Mouse (Mus musculus) Muller cell, postnatal 12 days (primary cell): ENCODE data around the gene Atxn10.

Experiments
- DNase-seq: peaks from one replicate; pipeline ENCODE4 v3.0.0-alpha.2; 2015; ENCODE audit errors: inconsistent ontology term

Gene Atxn10

DNA sequence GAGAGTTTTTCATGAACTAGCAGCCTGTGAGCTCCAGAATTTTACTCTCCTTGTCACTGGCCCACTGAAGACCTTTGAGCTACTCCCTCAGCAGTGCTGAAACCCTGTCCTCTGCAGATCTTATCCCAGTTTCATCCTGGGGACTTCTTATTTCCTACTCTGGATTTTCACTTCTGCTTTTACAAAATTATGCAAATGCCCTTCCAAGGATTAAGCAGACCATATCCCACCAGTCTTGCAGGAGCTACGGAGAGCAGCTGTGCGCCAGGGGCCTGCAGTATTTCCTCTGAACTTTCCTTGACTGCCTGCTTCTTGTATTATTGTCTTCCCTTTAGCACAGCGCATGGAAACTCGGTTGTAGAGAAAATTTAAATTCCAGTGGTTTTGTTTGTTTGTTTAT is 68.7 kb downstream of the Atxn10 start:
- DNase-seq: no peak

DNA sequence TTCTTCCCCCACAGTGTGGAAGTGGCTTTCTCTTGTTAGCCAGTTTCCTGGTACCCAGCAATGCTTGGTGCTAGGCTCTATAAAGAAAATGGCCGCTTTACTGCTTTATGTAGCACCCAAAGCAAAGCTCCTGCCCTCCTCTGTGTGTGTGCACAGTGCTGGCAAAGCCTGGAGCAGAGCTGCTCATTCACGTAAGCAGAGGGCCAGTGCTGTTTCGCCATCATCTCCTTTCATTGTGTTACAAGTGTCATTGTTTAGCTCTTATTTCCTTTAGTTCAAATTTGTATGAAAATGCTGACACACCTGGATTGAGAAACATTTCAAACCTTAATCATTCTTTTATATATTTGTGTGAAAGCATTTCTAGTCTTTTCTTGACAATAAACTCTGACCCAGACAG is 69.5 kb downstream of the Atxn10 start:
- no peak for DNase-seq

DNA sequence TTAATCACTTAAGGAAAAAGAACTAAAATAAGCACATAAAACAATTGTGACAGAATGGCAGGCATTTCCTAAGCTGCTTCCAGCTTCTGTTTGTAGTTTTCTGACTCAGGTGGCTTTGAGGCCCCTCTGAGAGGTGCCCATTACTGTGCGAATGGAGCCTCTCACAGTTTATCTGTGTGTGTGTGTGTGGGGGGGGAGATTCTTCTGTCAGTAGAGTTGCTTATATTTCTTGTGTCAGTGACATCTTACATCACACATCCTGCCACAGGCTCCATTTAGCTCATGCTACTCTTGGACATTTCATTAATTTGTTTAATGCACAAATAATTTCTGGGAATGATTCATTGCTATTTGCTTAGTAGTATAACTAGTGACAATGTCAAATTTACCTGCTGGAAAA is 70.8 kb downstream of the Atxn10 start:
- DNase-seq: no peak

DNA sequence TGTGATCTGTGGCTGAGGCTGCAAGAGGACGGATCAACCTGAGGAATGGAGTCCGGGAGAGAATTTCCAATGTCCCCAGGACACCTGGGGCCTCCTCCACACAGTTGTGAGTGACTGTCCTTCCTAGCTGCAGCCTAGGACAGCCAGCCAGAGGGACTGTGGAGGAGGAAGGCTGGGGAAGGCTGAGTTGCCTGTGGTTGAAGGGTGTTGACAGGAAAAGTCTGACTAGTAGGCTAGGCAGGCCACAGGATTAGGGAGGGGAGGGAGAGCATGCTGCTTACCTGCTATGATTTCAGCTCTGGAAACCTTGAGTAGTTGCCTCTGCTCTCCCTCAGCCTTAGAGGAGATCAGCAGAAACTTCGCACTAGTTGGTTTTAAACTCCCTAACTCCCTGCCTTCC is 71.3 kb downstream of the Atxn10 start:
- no peak for DNase-seq

DNA sequence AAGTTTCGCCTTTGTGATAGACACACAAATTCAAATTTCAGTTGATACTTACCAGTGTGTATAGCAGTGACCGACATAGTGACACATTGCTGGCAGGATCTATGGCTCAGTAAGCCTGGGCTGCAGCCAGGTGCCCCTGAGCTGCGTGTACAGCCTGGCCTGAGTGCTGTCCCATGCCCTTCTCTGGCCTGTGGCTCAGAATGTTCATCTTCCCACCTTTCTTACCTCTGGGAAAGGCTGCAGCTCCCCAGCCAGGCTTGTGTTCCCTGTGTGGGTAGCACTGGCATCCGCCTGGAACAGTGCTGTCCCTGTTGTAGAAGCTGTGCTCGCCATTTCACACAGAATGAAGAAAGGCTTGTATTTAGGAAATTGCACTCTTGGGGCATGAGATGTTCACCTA is 72.7 kb downstream of the Atxn10 start:
- no peak for DNase-seq

DNA sequence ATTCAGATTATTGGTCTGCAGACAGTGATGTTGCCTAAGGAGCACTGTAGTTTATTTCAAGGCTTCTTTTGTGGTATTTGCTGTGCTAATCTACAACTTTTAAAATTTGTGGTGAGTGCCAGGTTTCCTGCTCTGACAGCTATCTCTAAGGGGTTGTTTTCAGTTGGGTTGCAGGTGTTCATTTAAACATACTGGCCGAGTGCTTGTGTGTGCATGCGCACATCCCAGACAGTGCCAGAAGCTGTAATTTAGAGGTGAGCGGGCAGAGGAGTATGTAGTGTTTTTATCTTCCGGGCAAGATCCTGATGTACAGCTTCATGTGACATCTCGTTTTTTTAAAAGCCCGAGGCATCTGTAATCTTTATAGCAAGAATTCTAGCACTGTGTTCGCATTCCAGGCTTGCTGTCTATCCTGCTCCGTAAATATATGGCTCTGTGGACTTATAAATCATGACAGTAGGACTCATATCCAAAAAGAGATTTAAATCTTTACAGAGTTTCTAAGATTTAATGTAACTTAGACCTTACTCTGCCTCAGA is 73.3 kb downstream of the Atxn10 start:
- DNase-seq: no peak

DNA sequence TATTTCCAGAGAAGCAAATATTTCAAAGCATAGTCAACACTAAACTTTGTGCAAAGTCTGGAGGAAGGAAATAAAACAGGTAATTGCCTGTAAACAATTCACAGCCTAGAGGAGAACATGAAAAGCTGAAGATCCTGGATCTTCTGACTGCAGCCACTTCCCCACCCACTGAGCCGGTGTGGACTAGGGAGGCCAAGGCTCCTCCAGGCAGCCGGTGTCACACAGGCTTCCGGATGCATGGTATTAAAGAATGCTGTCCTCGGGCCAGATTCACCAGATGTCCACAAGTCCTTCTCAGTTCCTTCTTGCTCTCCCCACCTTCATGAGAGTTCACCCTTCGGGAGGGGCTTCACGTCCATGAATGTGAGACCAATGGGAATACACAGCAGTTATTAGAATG is 73.8 kb downstream of the Atxn10 start:
- no peak for DNase-seq

DNA sequence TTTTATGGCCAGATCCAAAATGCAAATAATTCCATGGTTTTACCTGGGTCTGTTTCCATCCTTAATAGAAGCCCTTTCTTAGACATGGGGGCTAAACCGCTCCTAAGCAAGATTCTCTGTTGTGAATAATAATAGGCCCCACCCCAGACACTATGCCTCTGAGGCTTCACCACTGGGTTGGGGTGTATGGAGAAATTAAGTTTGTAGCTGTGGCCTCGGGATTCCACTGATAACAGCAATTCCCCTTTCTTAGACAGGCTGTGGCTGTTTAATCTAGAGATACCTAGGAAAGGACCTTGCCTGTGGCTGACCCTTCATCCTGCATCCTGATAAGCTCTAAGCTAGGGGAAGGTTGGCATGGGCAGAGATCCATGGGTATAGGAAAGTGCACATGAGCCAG is 78.6 kb downstream of the Atxn10 start:
- DNase-seq: no peak

DNA sequence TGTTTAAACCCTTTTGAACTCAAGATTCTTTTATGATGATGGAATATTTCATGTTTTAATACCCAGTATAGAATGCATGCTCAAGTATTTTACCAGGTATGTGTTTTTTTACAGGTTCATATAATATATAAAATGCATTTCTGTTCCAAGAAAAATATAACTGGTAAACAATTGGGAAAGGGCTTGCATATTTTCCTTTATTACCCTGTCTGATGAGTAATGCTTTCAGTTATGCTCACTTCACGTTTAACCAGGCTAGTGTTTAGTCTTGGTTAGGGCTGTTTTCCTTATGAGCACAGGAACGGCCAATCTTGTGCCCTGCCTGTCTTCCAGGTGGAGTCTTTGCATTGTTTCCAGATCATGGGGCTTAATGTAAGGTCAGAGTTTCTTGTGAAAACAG is 84.6 kb downstream of the Atxn10 start:
- peak; percentile 62 for DNase-seq

DNA sequence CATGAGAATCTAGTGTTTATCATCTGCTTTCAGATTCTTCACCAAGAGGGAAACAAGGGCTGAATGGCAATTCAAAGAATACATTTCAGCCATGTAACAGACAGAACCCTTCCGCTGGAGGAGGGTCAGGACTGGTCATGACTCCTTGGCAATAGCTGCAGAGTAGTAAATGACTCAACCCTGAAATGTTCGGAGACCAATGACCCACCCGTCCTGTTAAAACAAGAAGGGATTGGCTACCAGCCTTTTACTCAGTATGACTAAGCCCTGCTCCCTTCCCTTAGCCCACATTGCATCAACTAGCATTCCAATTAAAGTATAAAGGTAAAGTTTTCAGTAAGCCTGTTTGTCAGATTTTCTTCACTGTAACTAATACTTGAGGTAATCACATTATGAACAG is 88.2 kb downstream of the Atxn10 start:
- peak; percentile 88 for DNase-seq

DNA sequence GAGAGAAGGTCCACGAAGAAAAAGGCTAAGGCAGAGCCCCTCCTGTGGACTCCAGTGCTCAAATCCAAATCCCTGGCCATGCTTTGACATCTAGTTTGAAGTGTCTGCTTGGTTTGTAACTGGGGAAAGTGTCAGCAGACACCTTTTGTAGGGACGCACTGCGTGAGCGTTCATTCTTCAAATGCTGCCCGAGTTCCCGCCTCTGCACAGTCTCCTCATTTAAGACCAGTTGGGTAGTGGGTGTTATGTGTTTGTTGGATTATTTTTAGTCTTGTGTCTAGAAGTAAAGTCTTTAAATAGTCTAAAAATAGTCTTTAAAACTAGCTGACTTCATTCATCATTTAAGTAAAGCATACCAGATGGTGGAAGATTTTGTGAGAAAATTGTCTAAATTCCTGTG is 92.1 kb downstream of the Atxn10 start:
- no peak for DNase-seq

DNA sequence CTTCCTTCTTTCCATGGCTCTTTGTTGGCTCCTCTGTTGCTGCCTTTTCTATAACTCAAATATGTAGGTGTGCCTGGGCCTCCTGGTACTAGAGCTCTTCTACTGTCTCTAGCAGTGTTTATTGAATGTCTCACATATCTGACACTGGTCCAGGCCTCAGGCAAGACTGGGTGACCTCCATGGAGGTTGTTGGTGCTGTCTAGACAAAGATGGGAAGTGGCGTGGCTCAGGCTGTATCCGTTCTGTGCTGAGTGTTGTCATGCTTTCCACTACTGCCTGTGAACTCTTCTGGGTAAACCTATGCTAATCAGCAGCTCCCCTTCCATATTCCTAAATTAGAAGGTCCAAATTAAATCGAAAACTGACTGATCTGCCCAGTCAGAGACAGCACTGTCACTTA is 106.5 kb downstream of the Atxn10 start:
- DNase-seq: no peak

DNA sequence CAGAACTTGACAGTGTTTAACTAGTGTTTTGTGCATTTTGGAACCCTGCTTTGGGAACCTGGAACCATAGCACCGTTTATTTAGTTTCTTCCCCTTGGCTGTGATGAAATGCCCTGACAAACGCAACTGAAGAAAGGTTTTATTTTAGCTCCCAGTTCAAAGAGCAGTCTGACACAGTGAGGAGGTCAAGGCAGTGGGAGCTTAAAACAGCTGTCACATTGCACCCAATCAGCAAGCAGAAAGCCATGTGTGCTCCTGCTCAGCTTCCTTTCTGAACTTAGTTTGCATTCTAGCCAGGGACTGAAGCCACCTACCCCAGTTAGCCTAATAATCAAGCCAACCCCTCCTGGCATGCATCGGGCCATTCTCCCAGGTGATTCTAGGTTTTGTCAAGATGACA is 110.6 kb downstream of the Atxn10 start:
- no peak for DNase-seq

DNA sequence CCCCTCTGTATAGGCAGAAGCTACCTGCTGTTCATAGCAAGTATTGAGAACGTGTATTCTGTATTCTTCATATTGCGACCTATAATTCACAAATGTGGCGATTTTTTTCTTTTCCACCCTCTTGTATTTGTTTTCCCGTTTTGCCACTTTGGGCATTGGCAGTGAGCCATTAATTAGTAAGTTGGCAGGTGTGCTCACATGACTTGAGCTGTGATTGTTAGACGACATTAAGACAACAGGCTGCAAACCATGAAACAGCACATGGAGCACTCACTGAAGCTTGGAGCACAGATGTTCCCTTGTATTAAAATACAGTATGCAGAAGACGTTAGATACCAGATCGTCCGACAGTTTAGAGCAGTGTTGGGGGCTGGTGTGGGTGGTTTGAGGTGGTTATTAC is 120.8 kb downstream of the Atxn10 start:
- no peak for DNase-seq

DNA sequence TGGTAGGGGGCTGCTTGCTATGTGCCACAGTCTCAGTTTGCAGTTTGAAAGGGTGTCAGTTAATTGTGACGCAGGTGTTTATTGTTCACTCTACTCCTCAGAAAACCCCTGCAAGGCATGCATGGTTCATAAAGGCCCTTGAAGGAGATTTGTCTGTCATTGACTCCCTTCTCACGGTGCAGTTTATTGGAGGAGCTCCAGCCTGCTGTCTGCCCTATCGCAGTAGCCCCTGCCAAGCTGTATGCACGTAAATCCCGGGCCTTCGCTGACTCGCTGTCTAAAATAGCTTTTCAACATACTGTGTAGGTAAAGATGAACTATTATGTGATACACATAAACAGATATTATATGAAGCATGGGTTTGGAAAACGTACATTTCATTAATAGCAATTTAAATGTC is 121.8 kb downstream of the Atxn10 start:
- no peak for DNase-seq

DNA sequence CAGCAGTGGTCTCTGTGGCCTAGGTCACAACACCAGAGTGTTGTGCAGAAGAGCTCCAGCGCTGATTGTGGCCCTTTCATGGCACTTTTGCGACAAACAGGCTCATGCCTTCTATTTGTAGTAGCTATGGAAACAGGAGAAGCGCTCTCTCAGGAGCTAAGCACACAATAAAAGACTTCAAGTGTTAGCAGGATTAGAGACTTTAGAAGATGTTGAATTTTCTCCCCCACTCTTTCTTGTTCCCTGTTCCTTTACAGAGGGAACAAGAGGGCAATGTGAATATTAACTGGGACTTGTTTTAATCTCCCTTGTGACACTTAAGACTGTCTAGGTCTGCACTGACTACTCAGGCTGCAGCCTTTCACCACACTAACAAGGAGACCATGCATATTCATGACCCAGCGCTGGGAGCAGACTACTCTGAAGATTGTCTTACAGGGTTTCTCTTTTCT is 122.6 kb downstream of the Atxn10 start:
- DNase-seq: no peak

DNA sequence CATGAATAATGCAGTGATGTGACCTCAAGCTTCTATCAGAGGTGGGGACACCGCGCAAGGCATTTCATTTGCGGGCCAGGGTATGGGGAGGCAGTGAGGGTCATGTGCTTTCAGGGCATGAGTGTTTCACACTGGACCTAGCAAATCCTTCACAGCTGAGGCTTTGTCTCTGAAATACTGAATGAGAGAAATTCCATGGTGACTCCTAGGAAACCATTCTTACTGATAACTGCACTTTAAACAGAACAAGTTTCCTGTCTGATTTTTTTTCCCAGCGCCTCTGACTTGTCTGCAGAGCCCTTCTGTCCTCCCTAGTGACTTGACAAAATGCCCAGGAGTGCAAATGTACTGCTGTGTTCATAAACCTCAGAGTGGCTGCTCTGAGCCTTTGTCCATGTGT is 125.5 kb downstream of the Atxn10 start:
- peak; percentile 37 for DNase-seq

DNA sequence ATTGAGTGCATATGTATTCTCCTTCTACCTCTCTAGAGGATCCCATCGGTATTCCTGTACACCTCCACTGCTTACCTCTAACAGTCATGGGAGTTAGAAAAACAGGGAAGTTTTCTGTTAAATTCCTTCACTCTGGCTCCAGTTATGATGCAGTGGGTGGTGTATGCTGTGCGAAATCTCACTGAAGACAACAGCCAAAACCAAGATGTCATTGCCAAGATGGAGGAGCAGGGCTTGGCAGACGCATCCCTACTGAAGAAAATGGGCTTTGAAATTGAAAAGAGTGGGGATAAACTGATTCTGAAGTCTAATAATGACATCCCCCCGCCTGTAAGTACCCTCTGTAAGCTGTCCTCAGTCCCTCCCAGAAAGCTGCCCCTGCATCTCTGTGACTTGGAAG is 126.1 kb downstream of the Atxn10 start:
- no peak for DNase-seq

DNA sequence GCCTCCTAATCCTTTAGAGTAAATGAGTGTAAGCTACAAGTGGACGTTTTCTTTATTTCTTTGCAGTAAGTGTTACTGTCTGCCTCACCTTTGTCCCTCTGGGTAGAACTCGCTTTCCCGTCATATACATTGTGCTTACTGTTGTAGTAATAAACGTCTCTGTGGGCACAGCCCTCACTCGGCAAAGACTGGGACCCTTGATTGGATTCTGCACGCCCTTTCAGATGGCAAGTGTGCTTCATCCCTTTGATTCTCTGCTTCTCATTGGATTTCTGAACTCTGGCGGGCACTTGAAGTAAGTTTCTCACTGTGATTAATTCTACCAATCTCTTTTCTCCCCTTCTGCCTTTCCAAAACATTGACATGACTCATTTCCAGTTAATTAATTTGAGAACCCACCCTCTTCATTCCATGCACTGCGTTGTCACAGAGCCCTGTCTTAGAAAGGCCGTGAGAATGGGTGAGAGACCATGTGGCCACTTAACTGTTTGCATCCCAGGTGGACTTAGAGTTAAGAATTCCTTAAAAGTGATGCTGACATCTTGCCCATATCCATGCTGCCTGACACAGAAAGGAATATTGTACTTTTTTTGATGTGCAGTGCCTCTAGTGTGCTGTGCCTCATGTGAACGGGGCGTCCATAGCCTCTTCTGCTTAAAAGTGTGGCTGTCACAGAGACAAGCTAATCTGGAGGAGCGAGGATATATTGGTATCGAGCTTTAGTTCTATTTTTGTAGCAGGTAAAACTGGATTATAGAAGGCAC is 127.2 kb downstream of the Atxn10 start:
- DNase-seq: peak; percentile 62

DNA sequence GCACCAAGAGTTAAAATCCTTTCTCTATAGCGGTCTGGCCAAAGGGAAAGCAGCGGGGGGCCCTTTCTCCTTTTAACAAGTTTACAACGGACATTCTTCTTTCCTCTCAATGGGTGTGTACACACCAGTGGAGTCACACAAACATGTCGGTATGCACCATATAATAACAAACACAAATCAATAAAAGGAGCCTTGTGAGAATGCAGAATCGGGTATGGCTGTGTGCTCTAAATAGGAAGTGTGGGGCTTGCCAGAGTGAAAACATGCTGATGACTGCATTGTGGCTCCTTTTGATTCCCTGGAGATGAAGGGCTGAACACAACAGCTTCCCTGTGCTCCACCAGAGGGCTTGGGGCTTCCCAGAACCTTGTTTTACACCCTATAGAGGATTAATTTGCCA is 128.1 kb downstream of the Atxn10 start:
- peak; percentile 65 for DNase-seq

DNA sequence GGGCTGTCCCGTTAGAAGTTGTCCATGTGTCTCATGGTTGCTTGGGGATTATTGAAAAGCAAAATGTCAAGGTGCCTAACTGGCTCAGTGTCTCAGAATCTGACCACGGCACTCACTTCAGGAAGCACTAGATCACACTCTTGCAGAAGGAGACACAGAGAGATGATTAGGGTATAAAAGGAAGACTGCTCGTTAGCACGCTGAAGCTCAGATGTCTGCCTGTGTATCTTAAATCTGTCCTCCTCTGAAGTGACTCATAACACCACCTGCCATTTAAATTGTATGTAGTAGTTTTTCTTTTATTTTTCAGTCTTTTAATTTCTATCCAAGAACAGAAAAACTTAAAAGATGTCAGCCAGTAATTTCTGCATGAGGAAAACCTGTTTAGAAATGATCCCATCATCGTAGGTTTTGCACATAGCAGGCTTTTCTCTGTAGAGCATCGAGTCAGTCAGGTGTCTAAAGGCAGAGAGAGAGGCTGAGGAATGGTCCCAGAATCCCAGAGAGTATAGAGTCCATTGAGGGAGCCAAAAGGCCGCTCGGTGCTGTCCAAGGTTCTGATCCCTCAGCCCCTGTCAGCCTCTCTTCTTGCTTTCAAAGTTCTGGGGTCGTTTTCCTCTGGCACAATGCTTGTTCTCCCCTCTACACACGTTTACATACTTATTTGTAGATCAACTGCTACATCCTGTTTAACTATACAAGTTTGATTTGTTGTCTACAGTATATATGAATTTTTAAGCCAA is 128.9 kb downstream of the Atxn10 start:
- peak; percentile 31 for DNase-seq

DNA sequence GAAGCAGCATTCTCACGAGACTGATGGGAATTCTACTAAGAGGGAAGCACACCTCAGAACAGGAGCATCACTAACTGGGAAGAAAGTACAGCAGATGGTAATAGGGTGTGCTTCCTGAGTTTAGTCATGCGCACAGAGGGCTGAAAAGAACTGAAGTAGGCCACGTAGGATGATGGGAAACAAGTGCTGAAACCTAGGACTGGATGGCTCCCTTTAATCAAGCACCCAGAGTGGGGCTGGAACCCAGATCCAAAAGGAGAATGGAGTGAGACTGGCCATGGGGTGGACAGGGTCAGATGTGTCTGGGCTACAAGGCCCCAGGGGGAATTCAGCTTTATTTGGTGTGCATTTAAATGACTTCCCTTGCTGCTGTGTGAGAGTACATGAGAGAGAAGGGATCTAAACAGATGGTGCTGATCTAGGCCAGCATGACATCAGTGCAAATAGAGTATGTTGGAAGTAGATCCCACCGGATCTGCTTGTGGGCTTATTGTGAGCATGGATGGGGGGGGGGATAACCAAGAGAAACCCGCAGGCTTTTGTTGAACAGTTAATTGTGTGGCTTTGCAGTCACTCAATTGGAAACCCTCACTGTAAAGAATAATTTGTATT is 130.5 kb downstream of the Atxn10 start:
- no peak for DNase-seq

DNA sequence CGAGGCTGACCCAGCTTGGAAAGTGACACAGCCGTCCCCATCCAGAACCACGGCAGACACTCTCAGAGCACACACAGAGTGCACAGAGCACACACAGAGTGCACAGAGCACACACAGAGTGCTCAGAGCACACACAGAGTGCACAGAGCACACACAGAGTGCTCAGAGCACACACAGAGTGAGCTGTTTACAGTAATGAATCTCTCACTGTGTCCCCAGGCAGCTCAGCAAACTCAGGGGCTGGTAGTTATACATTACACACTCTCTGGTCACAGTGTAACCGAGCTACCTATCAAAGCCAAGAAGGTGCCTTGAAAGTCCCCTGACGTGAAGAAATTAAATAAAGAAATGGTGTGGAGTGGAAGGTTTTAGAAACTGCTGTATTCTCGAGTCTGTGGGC is 133.4 kb downstream of the Atxn10 start:
- DNase-seq: no peak
